Mouse (Mus musculus) spleen, adult 2 months (tissue): ENCODE data around the gene Vamp9.

Source experiments
- CTCF ChIP-seq: fragments of 200-500 bp; IDR thresholded peaks from 2 replicates; pipeline ENCODE4 v1.5.1; 2011; ENCODE audit warnings: mild to moderate bottlenecking, inconsistent platforms; ENCODE audit not compliant: insufficient read depth, insufficient read length, insufficient replicate concordance; ENCODE audit errors: extremely low read depth
- POLR2A ChIP-seq: fragments of 200-500 bp; IDR thresholded peaks from 2 replicates; pipeline ENCODE4 v1.6.1; 2011; ENCODE audit warnings: low read depth, low read length, inconsistent platforms

- no peak for TF ChIP-seq CTCF
- TF ChIP-seq POLR2A, result no peak
Measured at GRCm38 (mm10) chr5:99941776-99942502, 35.9 kb downstream of the Vamp9 start.
